Mouse (Mus musculus): ENCODE data around the gene Myadm.
"Not testable (repeated sequence)": the region's sequence is repeated elsewhere in the genome, so short reads cannot be mapped to it uniquely, and the experiment has no call there.

Myadm gene

GRCm38 (mm10) chr7:3290257-3291033, 1.6 kb downstream of the Myadm start:
- peak; percentile 94 for DNase-seq (ENCODE audit: low spot score)

- peak; percentile 24 for DNase-seq (ENCODE audit: low spot score)
Measured at GRCm38 (mm10) chr7:3291197-3291596, 2.3 kb downstream of the Myadm start.

GRCm38 (mm10) chr7:3291764-3292163, 2.9 kb downstream of the Myadm start:
- DNase-seq (ENCODE audit: low spot score), result peak; percentile 29

DNA sequence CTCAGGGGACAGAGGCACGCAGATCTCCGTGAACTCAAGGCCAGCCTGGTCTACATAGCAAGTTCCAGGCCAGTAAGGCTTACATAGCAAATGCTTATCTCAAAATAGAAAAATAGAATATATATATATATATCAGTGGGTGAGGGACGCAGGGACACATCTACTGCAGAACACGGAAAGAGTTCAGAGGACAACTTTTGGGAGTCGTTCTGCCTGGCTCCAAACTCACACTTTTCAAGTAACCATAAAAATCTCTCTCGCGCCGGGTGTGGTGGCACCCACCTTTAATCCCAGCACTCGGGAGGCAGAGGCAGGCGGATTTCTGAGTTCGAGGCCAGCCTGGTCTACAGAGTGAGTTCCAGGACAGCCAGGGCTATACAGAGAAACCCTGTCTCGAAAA, 3.4 kb downstream of the Myadm start:
- not testable (repeated sequence) for DNase-seq (ENCODE audit: low spot score)

DNA sequence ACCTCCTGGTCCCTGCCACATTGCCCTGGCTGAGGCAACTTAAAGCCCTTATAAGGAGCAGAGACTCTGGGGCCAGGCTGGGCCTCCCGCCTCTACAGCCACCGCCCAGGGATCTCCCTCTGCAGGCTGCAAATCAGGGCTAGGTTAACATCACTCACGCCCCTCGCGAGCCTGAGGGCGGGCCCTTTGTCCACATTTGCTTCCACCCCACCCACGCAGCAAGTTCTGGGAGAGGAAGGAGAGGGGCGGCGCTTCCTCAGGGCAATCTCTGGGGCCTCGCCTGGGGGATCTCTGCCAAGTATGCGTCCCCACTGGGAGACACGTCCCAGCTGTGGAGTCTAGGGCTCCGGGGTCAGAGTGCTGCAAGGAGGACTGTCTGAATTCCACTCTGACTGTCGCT, 3.9 kb downstream of the Myadm start:
- peak; percentile 91 for DNase-seq (ENCODE audit: low spot score)

DNA sequence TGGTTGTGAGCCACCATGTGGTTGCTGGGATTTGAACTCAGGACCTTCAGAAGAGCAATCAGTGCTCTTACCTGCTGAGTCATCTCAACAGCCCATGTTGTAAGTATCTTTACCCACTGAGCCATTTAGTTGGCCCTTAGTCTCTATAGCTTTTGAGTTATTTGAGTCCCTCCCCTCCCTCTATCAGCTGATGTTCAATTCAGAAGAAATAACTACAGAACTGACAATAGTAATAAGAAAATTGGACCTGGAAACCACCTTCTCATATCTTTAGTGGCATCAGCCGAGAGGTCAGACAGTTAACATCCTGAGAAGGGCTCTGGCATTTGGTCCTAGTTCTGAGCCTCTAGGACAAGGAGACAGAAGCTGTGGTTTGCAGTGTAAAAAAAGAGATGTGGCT, 5.9 kb downstream of the Myadm start:
- no peak for DNase-seq (ENCODE audit: low spot score)

DNA sequence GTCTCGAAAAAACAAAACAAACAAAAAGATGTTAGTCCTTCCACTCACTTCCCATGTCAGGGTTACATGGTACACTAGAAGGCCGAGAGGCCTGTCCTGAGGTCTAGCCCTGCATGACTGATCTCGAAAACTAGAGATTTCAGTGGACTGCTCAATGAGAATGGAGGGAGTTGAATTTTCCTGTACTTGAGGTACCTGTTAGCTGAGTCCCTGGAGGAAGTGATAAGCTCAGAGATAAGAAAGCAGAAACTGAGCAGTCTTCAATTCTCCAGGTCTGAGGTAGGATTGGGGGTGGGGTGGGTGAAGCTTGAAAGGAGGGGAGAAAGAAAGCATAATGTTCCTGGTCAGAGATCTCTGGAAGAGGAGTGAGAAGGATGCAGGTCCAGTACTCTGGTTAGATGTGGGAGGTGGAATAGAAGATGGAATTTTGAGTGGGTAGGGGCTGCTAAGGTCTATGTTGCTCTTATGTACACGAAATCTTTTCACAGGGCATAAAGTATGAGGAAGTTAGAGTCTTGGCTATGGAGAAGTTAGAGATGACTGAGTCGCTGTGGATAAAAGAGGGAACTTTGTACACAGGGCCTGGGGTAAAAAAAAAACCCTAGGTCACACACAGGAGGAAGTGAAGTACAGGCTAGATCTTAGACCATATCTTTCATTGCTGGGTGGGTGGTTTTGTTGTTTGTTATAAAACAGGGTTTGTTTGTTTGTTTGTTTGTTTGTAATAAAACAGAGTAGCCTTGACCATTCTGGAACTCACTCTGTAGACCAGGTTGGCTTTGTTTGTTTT, 6.6 kb downstream of the Myadm start:
- DNase-seq (ENCODE audit: low spot score), result no peak

- DNase-seq (ENCODE audit: low spot score), result no peak
Measured at GRCm38 (mm10) chr7:3296711-3297110, 7.8 kb downstream of the Myadm start.

DNA sequence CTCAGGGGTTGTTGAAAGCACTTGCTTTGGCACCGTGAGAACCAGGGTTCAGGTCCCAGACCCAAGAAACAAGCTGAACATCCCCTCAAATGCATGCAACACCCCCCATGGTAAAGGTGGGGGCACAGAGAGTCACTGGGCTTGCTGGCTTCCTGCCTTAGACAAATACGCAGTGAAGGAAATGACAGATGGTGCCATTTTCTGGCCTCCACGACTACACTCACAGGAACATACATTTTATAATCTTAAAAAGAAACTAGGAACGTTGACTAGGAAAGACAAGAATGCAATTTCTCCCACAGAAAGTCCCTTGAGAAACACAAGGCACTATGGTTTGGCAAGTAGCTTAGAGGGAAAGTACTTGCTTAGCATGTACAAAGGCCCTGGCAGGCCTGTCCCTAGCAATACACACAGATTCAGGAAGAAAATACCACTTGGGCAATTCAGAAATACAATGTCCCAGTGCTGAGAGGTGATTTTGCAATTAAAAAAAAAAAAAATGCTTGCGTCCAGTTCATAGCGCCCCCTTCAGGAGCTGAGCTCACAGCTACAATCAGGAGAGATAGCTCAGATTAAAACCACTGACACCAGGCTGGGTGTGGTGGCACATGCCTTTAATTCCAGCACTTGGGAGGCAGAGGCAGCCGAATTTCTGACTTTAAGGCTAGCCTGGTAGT, 11.2 kb downstream of the Myadm start:
- peak; percentile 92 for DNase-seq (ENCODE audit: low spot score)

DNA sequence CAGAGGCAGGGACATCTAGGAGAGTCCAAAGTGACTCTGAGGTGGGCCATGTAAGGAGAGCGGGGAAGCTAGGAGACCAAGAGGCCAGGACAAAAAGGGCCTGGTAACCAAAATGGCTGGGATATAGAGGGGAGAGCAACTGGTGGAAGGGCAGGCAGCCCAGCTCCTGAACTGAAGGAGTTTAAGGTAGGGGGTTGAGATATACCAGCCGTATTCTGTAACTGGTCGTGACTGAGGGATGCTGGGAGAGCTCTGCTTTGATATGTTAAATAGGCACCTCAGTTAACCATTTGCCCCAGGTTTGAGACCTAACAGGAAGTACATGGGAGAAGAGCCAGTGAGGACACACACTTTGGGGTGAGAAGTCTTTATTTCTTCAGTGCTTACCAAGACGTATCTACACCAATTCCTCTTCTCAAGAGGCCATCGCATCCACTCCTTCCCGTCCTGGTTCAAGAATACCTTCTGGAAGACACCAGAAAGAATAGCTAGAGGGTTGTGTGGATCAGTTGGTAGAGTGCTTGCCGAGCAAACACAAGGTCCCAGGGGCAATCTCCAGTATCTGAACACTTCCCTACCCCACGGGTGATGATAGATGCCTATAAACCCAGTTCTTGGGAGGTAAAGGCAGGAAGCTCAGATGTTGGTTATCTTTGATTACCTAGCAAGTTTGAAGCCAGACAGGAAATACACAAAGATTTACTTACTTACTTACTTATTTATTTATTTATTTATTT, 12.2 kb downstream of the Myadm start:
- no peak for DNase-seq (ENCODE audit: low spot score)

- DNase-seq (ENCODE audit: low spot score), result no peak
Measured at GRCm38 (mm10) chr7:3301628-3302555, 13.0 kb downstream of the Myadm start.

- DNase-seq (ENCODE audit: low spot score), result peak; percentile 24
Measured at GRCm38 (mm10) chr7:3302556-3303275, 13.8 kb downstream of the Myadm start.

GRCm38 (mm10) chr7:3303276-3303781, 14.4 kb downstream of the Myadm start:
- no peak for DNase-seq (ENCODE audit: low spot score)

DNA sequence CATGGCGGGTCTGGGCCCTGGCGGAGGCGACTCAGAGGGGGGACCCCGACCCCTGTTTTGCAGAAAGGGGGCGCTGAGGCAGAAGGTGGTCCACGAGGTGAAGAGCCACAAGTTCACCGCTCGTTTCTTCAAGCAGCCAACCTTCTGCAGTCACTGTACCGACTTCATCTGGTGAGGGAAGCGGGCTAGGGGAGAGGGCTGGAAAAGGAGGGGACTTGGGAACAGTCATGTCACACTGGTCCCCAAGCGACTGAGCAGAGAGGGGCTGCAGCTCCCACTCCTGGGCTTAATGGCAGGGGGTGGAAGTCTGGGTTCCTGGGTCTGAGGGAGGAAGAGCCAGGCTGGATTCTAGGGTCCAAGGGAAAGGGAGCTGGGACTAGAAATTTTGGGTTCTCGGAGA, 14.9 kb downstream of the Myadm start:
- no peak for DNase-seq (ENCODE audit: low spot score)

GRCm38 (mm10) chr7:3304298-3304697, 15.4 kb downstream of the Myadm start:
- no peak for DNase-seq (ENCODE audit: low spot score)

- no peak for DNase-seq (ENCODE audit: low spot score)
Measured at GRCm38 (mm10) chr7:3306400-3306799, 17.5 kb downstream of the Myadm start.

GRCm38 (mm10) chr7:3308646-3309045, 19.8 kb downstream of the Myadm start:
- DNase-seq (ENCODE audit: low spot score), result no peak

- DNase-seq (ENCODE audit: low spot score), result no peak
Measured at GRCm38 (mm10) chr7:3310233-3310632, 21.4 kb downstream of the Myadm start.

DNA sequence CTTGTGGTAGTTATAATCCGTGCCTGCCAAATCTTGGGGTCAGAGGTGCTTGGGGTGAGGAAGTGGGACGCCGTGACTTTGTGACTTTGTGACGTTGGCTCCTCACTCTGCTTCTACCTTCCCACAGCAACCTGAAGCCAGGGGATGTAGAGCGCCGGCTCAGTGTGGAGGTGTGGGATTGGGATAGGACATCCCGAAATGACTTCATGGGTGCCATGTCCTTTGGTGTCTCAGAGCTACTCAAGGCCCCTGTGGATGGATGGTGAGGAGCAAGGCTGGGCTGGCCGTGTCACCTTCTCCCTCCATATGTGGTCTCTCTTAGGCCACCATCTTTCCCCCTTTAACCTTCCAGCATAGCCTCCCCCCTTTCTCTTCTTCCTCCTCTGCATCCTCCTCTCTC, 24.7 kb downstream of the Myadm start:
- no peak for DNase-seq (ENCODE audit: low spot score)

DNA sequence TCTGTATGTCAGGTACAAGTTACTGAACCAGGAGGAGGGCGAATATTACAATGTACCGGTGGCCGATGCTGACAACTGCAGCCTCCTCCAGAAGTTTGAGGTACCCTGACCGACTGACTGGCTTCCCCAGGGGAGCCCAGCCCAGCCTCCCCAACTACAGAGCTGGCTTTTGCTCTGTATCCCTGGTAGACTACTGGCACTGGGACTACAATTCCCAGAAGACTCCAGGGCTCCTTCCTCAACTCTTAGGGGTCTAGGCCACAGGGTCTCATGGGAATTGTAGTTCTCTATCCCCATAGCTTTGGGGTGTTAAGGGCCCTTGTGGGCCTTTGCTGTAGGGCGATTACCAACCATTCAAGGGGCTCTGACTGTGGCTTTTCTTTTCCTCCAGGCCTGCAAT, 25.2 kb downstream of the Myadm start:
- DNase-seq (ENCODE audit: low spot score), result no peak
